Mouse (Mus musculus) intestine, embryonic 15.5 days (tissue): Measurements from ENCODE around the gene Secisbp2l. TPM values are rescaled to one million over a fixed set of nuclear protein-coding genes. Genes with fewer than 3 reads are reported as not detected.

ENCODE experiments used
- ATAC-seq: fragments of 200-750 bp; cut with Nextera tagmentation; 2 replicates; pipeline ENCODE4 v1.8.0; 2017; ENCODE audit warnings: moderate TSS enrichment, moderate library complexity
- H3K27ac ChIP-seq: fragments of 300-500 bp; sonication (generic); 2 replicates; pipeline ENCODE4 v1.5.1; 2015; ENCODE audit warnings: mild to moderate bottlenecking, inconsistent platforms
- H3K27me3 ChIP-seq: fragments of 300-500 bp; sonication (generic); replicated peaks from 2 replicates; pipeline ENCODE4 v1.6.1; 2015; ENCODE audit warnings: inconsistent platforms
- H3K36me3 ChIP-seq: fragments of 300-500 bp; sonication (generic); 2 replicates; pipeline ENCODE4 v1.6.1; 2015; ENCODE audit warnings: inconsistent platforms
- H3K4me1 ChIP-seq: fragments of 300-500 bp; sonication (generic); replicated peaks from 2 replicates; pipeline ENCODE4 v1.6.1; 2015; ENCODE audit warnings: inconsistent platforms
- H3K4me2 ChIP-seq: fragments of 300-500 bp; sonication (generic); replicated peaks from 2 replicates; pipeline ENCODE4 v1.6.1; 2015; ENCODE audit warnings: mild to moderate bottlenecking, inconsistent platforms
- H3K4me3 ChIP-seq: fragments of 300-500 bp; sonication (generic); replicated peaks from 2 replicates; pipeline ENCODE4 v1.5.1; 2015; ENCODE audit warnings: inconsistent platforms
- H3K9ac ChIP-seq: fragments of 300-500 bp; sonication (generic); 2 replicates; pipeline ENCODE4 v1.6.1; 2015; ENCODE audit warnings: inconsistent platforms
- H3K9me3 ChIP-seq: fragments of 300-500 bp; sonication (generic); 2 replicates; pipeline ENCODE4 v1.6.1; 2016; ENCODE audit warnings: inconsistent platforms
- WGBS: fragments of 180-500 bp; shearing (Covaris S2); methylation state at CpG from one replicate; pipeline ENCODE4 v1.1.7; 2015; 5-methylcytosine and 5-hydroxymethylcytosine counted together
- polyA plus RNA-seq: library from polyadenylated mRNA; unstranded; fragments of >200 nt; fragmentation: Nextera tagmentation; extraction: Ambion mirVana; gene quantifications from 2 replicates; pipeline ENCODE4 v1.2.1, GENCODE M21; 2015

Gene Secisbp2l
- 14.0 and 14.1 TPM in 2 replicates for polyA plus RNA-seq

DNA sequence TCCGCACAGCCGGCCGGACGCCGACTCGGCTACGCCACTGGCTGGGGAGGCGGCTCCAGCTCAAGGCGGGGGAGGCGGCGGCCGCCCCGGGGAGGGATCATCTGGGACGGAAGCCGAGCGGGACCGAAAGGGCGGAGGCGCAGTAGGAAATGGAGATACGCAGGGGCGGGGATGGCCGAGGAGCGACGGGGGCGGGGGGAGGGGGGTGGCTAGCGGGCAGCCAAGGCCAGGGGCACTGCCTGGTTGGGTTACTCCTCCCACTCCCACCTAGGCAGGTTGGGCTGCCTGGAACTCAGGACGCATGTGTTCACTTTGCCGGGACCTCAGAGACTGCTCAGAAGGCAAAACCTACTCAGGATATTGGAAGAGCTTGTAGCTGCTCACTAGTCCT, at the start of gene Secisbp2l:
Secisbp2l (minus strand) TSS at position 152 of the 391 bp plus-strand sequence.
- Histone ChIP-seq H3K4me1 (0 out of 2 replicates have a peak, but pooled peaks cover 3% of the 10 kb centered on the region), H3K9ac (peak within 1 kb of the TSS; percentile 81), H3K4me3 (peak within 1 kb of the TSS; percentile 76), H3K36me3 (no peaks in the 10 kb centered on the region), H3K27ac (peak within 1 kb of the TSS; percentile 74), H3K4me2 (peak within 1 kb of the TSS; percentile 73), H3K27me3 (no peaks in the 10 kb centered on the region), H3K9me3 (no peaks in the 10 kb centered on the region)
- ATAC-seq, result peak; percentile 98
- 0% methylated on average over 27 of the region's 28 CpGs for WGBS

- Histone ChIP-seq H3K4me2 (no peak overlapping the region), H3K4me3 (no peak overlapping the region), H3K27ac (no peak overlapping the region), H3K36me3 (peaks cover 13% of the 10 kb centered on the region; the same call in 1 of the 2 replicates), H3K27me3 (no peaks in the 10 kb centered on the region), H3K9me3 (no peaks in the 10 kb centered on the region), H3K4me1 (no peaks in the 10 kb centered on the region), H3K9ac (no peak overlapping the region)
- WGBS, result 88% methylated on average over 2 of the region's 2 CpGs
- no peak for ATAC-seq
These were observed 47.3 kb upstream of the Secisbp2l start for GRCm38 (mm10) chr2:125829924-125830323.

DNA sequence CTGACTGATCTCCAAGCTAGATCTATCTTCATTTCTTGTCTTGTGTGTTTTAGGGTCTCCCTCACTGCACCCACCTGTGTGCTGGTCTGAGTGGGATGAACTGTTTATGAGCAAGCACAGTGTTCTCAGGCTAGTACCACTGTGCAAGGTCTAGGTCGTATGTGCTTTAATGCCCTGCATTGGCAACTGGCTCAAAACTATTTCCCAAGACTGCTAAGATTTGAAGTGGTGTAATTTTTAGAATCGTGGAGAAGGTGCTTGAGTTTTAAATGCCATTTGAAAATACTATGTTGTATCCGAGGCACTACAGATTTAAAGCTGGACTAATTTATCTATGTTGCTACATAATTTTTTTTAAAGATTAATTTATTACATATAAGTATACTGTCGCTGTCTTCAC, 45.2 kb upstream of the Secisbp2l start:
- H3K4me3 ChIP-seq, result no peak overlapping the region
- H3K4me2 ChIP-seq, result no peak overlapping the region
- H3K36me3 ChIP-seq, result peaks cover 7% of the 10 kb centered on the region; the same call in 1 of the 2 replicates
- no peaks in the 10 kb centered on the region for H3K9me3 ChIP-seq
- no peak overlapping the region for H3K27ac ChIP-seq
- WGBS, result 88% methylated on average over 4 of the region's 4 CpGs
- no peak for ATAC-seq
- no peaks in the 10 kb centered on the region for H3K27me3 ChIP-seq
- H3K9ac ChIP-seq, result no peak overlapping the region
- no peaks in the 10 kb centered on the region for H3K4me1 ChIP-seq

GRCm38 (mm10) chr2:125826201-125826600, 43.5 kb upstream of the Secisbp2l start:
- Histone ChIP-seq H3K36me3 (peaks cover 4% of the 10 kb centered on the region; the same call in 1 of the 2 replicates), H3K9me3 (no peaks in the 10 kb centered on the region), H3K9ac (no peak overlapping the region), H3K27ac (no peak overlapping the region), H3K4me1 (no peaks in the 10 kb centered on the region), H3K27me3 (no peaks in the 10 kb centered on the region), H3K4me2 (no peak overlapping the region), H3K4me3 (no peak overlapping the region)
- ATAC-seq, result no peak
- 78% methylated on average over 4 of the region's 4 CpGs for WGBS

GRCm38 (mm10) chr2:125820397-125820796, 37.7 kb upstream of the Secisbp2l start:
- ATAC-seq, result no peak
- Histone ChIP-seq H3K36me3 (no peaks in the 10 kb centered on the region), H3K9ac (no peak overlapping the region), H3K27ac (no peak overlapping the region), H3K4me2 (no peak overlapping the region), H3K4me1 (no peaks in the 10 kb centered on the region), H3K4me3 (no peak overlapping the region), H3K27me3 (no peaks in the 10 kb centered on the region), H3K9me3 (no peaks in the 10 kb centered on the region)
- WGBS, result 88% methylated on average over 4 of the region's 4 CpGs

DNA sequence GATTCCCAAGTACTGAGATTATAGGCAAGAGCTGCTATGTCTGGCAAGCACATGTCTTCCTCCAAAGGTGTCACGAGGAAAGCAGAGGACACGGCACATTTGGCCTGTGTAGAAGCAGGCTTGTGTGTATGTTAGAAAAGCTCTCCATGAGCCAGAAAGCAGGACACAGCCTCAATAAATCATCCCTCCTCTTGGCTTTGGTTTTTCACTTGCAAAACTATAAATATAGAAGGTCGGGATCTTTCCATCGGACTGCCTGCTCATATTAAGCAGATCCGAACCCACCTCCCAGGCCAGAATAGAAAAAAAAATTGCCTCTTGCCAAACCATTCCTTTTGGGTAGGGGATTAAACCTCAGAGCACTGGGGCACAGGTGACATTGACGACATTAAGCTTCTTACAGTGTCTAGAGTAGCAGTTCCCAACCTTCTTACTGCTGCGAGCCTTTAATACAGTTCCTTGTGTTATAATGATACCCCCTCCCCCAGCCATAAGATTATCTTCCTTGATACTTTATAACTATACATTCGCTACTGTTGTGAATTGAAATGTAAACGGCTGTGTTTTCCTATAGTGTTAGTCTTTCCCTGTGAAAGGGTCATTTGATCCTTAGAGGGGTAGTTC, 31.4 kb upstream of the Secisbp2l start:
- Histone ChIP-seq H3K9me3 (no peaks in the 10 kb centered on the region), H3K4me1 (no peaks in the 10 kb centered on the region), H3K4me2 (no peak overlapping the region), H3K36me3 (no peaks in the 10 kb centered on the region), H3K4me3 (no peak overlapping the region), H3K9ac (no peak overlapping the region), H3K27me3 (no peaks in the 10 kb centered on the region), H3K27ac (no peak overlapping the region)
- ATAC-seq, result no peak
- WGBS, result 52% methylated on average over 9 of the region's 9 CpGs

- Histone ChIP-seq H3K9me3 (no peaks in the 10 kb centered on the region), H3K4me3 (no peak overlapping the region), H3K27ac (no peak overlapping the region), H3K4me2 (no peak overlapping the region), H3K36me3 (no peaks in the 10 kb centered on the region), H3K4me1 (no peaks in the 10 kb centered on the region), H3K27me3 (no peaks in the 10 kb centered on the region), H3K9ac (no peak overlapping the region)
- no peak for ATAC-seq
- 65% methylated on average over 2 of the region's 2 CpGs for WGBS
These were observed 28.7 kb upstream of the Secisbp2l start for GRCm38 (mm10) chr2:125811332-125811731.

DNA sequence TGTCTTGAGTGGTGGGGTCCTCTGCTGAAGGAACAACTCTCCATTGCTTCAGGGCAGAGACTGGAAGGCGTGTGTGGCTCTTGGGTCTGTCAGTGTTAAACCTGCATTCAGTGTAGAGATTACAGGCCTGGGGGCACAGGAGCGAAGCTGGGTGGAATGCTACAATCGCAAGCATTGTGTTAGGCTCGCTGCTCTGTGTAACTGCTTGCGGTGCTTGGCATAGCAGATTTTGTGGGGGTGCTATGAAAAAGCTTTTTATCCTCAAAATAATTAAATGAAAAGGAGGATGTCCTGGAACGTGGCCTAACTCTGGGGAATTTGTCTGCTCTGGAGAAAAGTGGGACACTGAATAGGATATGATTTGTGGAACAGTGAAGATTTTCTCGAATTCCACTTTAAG, 26.9 kb upstream of the Secisbp2l start:
- Histone ChIP-seq H3K27me3 (no peaks in the 10 kb centered on the region), H3K27ac (no peak overlapping the region), H3K4me2 (no peak overlapping the region), H3K4me3 (no peak overlapping the region), H3K9me3 (no peaks in the 10 kb centered on the region), H3K4me1 (no peaks in the 10 kb centered on the region), H3K36me3 (no peaks in the 10 kb centered on the region), H3K9ac (no peak overlapping the region)
- ATAC-seq, result no peak
- WGBS, result 72% methylated on average over 7 of the region's 7 CpGs

- Histone ChIP-seq H3K4me1 (no peaks in the 10 kb centered on the region), H3K9ac (no peak overlapping the region), H3K27ac (no peak overlapping the region), H3K9me3 (no peaks in the 10 kb centered on the region), H3K4me3 (no peak overlapping the region), H3K36me3 (no peaks in the 10 kb centered on the region), H3K4me2 (no peak overlapping the region), H3K27me3 (no peaks in the 10 kb centered on the region)
- 52% methylated on average over 1 of the region's 1 CpGs for WGBS
- no peak for ATAC-seq
These were observed 23.2 kb upstream of the Secisbp2l start for GRCm38 (mm10) chr2:125805826-125806225.

GRCm38 (mm10) chr2:125801947-125802346, 19.3 kb upstream of the Secisbp2l start:
- H3K4me2 ChIP-seq, result no peak overlapping the region
- H3K4me3 ChIP-seq, result no peak overlapping the region
- 75% methylated on average over 4 of the region's 4 CpGs for WGBS
- ATAC-seq, result no peak
- H3K9me3 ChIP-seq, result no peaks in the 10 kb centered on the region
- no peak overlapping the region for H3K27ac ChIP-seq
- H3K27me3 ChIP-seq, result no peaks in the 10 kb centered on the region
- H3K9ac ChIP-seq, result no peak overlapping the region
- no peaks in the 10 kb centered on the region for H3K4me1 ChIP-seq
- no peaks in the 10 kb centered on the region for H3K36me3 ChIP-seq

DNA sequence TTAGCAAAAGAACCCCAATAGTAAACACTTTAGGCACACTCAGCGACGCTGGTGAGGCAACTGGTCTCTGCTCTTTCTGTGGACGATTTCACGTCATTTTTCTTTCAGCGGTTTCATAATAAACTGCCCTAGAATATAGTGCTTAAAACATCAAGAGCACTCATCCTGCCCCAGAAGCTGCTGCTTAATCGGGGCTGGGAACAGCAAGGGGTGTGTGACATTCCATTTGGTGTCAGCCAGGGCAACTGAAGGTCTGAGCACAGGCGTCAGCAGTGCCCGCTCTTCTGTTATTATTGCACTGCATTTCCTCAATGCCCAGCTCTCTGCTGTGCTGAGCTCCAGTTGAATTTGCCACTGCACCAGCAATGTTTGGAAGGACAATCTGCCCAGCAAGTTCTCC, 18.4 kb upstream of the Secisbp2l start:
- no peak overlapping the region for H3K27ac ChIP-seq
- H3K4me2 ChIP-seq, result no peak overlapping the region
- H3K27me3 ChIP-seq, result no peaks in the 10 kb centered on the region
- WGBS, result 48% methylated on average over 8 of the region's 8 CpGs
- H3K4me1 ChIP-seq, result no peaks in the 10 kb centered on the region
- no peak overlapping the region for H3K9ac ChIP-seq
- ATAC-seq, result no peak
- no peaks in the 10 kb centered on the region for H3K9me3 ChIP-seq
- H3K36me3 ChIP-seq, result no peaks in the 10 kb centered on the region
- H3K4me3 ChIP-seq, result no peak overlapping the region

GRCm38 (mm10) chr2:125800428-125800827, 17.8 kb upstream of the Secisbp2l start:
- no peak for ATAC-seq
- WGBS, result 67% methylated on average over 4 of the region's 4 CpGs
- no peak overlapping the region for H3K9ac ChIP-seq
- no peak overlapping the region for H3K4me3 ChIP-seq
- no peaks in the 10 kb centered on the region for H3K36me3 ChIP-seq
- no peak overlapping the region for H3K27ac ChIP-seq
- H3K9me3 ChIP-seq, result no peaks in the 10 kb centered on the region
- no peaks in the 10 kb centered on the region for H3K27me3 ChIP-seq
- H3K4me2 ChIP-seq, result no peak overlapping the region
- H3K4me1 ChIP-seq, result no peaks in the 10 kb centered on the region

DNA sequence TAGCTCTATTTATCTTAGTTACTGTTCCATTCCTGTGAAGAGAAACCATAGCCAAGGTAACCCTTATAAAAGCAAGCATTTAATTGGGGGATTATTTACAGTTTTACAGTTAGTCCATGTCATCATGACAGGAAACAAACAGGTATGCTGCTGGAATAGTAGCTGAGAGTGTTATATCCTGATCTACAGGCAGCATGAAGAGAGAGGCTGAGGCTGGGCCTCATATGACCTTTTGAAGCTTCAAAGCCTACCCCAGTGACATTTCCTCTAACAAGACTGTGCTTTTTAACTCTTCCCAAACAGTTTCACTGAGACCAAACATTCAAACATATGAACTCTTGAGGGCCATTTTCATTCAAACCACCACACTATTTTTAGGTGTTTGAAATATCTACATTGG, 15.2 kb upstream of the Secisbp2l start:
- Histone ChIP-seq H3K9me3 (no peaks in the 10 kb centered on the region), H3K27me3 (no peaks in the 10 kb centered on the region), H3K4me3 (no peak overlapping the region), H3K36me3 (no peaks in the 10 kb centered on the region), H3K4me2 (no peak overlapping the region), H3K4me1 (no peaks in the 10 kb centered on the region), H3K27ac (no peak overlapping the region), H3K9ac (no peak overlapping the region)
- ATAC-seq, result no peak
